Mouse (Mus musculus): ENCODE measurements around the gene Carns1.
"Not testable (repeated sequence)": the region's sequence is repeated elsewhere in the genome, so short reads cannot be mapped to it uniquely, and the experiment has no call there.

DNA sequence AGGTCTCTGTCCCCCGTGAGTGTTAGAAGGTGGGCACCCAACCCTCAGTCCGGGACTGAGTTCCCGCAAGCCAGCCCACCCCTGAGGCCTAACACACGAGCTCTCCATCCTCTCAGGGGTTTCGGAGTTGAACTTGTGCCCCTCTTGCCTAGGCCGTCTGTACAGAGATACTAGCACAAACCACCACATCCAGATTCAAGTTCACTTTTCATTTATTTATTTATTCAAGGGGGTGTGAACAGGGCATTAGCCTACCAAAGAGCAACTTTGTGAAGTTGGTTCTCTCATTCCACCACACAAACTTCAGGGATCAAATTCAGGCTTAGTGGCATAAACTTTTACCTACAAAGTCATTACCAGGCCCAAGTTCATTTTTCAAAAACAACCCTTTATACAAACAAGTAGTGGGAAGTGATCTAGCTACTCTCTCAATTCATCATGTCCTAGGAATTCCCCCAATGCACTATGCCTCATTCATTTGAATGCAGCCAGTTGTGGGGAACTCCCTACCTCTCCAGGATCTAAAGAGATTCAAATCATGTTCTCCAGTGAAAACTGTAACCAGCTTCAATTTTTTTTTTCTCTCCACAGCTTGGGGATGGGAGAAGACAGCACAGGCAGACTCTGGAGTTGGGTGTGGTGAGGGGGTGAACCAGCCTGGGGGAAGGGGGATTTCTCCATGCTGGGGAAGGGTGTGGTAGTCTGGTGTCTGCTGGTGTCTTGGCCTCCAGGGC, 39.9 kb downstream of the Carns1 start:
- not testable (repeated sequence) for TF ChIP-seq CTCF (IDR thresholded peaks at IDR 0.05 in 2 of 3, conservative IDR thresholded peaks at IDR 0.05 in 1 of 3; ENCODE audit: control insufficient read depth in 1 of 3, insufficient read depth in 1 of 3, low read depth in 2 of 3, low read length in 3 of 3, poor library complexity in 1 of 3, severe bottlenecking in 1 of 3); POLR2AphosphoS2 (IDR thresholded peaks at IDR 0.05; ENCODE audit: low read length); ETS1 (IDR thresholded peaks at IDR 0.05; ENCODE audit: low read depth, low read length); RAD21 (IDR thresholded peaks at IDR 0.05; ENCODE audit: low read depth, low read length); HCFC1 (IDR thresholded peaks at IDR 0.05; ENCODE audit: low read depth, low read length); POLR2A (IDR thresholded peaks at IDR 0.05; ENCODE audit: control insufficient read depth in 1 of 2, insufficient read depth in 1 of 2, low read depth in 1 of 2, low read length in 2 of 2, poor library complexity in 1 of 2); JUND (IDR thresholded peaks at IDR 0.05; ENCODE audit: low read depth, low read length); ZC3H11A (IDR thresholded peaks at IDR 0.05; ENCODE audit: low read depth, low read length); MXI1 (IDR thresholded peaks at IDR 0.05; ENCODE audit: low read depth, low read length); SMC3 (IDR thresholded peaks at IDR 0.05; ENCODE audit: low read depth, low read length)

All from MEL (cell line).